Mouse (Mus musculus) heart, postnatal 0 days (tissue): ENCODE data around the gene 4930590J08Rik.

ENCODE experiments used
- CTCF ChIP-seq: IDR thresholded peaks from 2 replicates; pipeline ENCODE4 v1.5.1; 2016; ENCODE audit warnings: antibody characterized with exemption, control low read depth, low read depth
- EP300 ChIP-seq: IDR thresholded peaks from 2 replicates; pipeline ENCODE4 v1.6.1; 2016; ENCODE audit warnings: antibody characterized with exemption, low read depth

DNA sequence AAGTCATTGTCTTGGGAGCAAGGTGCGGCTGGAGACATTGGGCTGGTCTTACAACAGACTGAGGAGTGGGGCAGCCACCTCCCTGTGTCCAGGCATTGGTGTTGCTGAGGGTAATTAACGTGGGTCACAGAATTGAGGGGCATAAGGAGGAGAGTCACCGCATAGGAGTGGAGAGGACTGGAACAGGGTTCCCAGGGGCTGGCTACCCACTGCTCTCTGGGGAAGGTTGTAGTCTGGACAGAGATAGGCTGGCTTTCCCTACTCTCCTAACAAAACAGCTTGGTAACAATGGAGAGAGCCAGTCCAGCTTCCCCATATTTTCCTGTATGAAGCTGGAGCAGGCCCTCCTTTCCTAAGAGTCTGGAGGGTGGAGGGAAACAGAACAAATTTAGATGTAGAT lies 77.4 kb downstream of the 4930590J08Rik start:
- no peak for TF ChIP-seq CTCF
- TF ChIP-seq EP300, result no peak
